Mouse (Mus musculus) right cerebral cortex, postnatal 25 days (tissue): ENCODE measurements around the gene Mgat3.
A peak's percentile ranks its signal among the peaks of the same experiment; 100 is the strongest.

Experiments
- DNase-seq: peaks from one replicate; pipeline ENCODE4 v3.0.0; 2022

Gene Mgat3

DNA sequence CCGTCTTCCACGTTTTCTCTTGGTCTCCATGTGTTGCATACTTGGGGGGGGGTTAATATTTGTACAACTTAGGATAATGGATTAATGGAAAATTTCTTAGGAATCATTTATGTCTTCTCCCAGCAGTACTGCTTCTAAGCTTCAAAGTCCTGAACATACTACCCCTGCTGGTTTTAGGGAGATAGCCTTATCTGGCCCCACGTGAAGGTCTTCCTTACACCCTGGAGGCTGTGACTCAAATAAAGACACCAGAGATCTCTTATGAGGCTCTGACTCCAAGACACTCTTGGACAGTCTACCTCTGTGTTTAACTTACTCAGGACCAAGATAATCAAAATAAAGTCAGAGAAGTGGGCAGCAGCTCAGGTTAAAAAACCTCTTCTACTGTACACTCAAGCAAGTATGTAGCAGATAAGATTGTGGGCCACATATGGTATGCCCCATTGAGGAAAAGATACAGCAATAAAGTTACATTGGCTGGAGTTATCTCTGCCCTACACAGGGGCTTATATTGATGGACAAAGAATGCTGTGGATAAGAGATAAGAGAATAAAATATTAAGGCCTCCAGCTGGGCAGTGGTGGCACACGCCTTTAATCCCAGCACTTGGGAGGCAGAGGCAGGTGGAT is 8.7 kb downstream of the Mgat3 start:
- no peak for DNase-seq

DNA sequence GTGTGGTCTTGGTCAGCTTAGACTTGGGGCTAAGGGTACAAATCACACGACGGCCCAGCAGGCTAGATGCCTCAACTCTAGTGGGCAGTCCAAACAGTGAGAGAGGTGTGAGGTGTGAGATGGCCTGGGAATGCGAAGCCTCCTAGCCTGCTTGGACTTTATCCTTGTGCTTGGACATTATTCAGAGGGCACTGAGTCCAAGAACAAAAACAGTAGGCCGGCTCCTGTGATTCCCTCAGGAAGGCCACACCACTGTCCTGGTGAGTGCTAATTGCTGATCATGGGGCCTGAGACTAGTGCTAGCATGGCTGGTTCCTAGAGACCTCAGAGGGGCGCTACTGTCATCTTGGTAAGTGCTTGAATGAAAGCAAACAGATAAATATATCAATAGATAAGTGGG is 15.4 kb downstream of the Mgat3 start:
- no peak for DNase-seq

DNA sequence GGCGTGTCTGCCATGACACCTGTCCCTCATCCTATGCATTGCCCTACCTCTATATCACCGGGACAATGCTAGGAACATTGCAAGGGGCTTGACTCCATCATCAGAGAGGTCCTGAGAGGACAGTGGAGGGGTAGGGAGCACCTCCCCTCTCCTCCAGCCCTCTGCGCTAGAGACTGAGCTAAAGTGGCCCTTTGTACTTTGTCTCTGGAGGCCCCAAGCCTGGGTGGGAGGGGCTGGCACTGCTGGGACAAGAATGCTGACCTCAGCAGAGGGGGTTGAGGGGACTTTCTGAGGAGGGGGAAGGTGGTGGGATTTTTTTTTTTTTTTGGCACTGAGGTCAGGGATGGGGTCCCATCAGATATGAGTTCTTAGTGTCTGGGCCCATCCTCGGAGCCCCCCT is 16.6 kb downstream of the Mgat3 start:
- no peak for DNase-seq

DNA sequence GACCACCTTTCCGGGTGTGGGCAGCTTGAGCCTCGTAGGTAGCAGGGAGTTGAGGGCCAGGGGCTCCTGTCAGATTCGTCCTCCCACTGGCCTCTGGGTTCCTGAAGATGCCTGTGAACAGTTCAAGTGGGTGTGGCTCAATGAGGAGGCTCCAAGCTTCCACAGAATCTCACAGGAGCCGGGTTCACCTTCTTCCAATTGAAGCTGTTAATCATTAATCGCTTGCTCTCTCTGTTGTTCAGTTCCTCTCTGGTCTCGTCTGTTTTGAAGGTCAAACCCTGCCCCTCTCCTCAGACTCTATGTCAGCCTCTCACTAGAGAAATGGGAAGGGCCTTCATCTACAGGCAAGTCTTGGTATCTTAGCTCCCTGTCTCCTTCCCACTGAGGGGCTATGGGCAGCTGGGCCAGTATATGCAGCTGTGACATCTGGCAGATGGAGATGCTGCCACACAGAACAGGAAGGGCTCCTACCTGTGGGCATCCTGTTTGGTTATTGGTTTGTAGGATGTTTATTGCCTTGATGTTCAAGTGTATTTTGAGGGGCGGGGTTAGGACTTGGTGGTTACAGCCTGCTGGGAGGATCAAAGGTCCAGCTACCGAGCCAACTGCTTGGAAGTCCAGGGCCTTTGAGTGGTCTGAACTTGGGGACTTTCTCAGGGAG is 18.2 kb downstream of the Mgat3 start:
- DNase-seq = no peak

DNA sequence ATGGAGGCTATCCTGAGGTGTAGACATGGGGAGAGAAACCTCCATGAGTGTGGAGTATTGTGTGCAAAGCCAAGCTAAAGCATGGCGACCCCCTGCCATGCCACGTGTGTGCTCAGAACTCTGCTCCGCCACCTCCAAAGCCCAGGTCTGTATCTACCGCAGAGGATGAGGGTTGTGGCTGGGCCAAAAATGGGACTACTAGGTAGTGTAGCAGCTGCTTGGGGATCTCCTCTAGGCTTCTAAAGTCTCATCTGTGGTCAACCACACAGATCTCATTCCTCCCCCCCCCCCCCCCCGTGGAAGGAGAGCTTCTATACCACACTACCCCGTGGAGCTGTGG is 18.7 kb downstream of the Mgat3 start:
- no peak for DNase-seq

DNA sequence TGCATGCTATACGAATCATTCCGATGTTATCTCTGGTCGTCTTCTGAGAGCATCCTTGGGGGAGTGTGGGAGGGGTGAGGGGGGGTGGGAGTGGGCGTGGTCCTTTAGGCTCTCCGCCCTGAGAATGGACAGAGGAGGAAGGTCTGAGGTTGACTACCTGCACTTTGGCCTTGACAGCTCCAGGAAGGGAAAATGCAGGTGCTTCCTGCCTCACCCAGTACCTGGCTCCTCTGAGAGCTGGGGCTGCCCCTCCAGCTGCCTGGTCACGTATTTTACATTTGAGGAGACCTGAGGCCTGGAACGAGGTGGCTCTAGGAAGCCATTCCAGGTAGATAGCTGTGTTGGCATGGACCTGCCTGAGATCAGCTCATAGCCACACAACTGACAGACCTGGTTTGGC is 19.3 kb downstream of the Mgat3 start:
- DNase-seq = no peak

DNA sequence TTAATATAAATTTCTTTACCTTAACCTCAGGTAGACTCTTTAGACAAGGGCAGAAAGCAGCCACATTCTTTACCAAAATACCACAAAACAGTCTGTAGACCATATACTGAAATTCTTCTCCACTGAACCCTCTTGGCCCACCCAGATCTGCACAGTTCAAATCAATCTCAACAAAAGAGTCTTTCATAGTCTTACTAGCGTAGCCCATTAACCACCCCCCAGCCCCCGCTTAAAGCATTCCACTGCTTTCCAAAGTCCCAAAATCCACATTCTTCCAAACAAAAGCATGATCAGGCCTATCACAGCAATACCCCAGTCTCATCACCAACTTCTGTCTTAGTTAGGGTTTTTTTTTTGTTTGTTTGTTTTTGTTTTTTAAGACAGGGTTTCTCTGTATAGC is 26.0 kb downstream of the Mgat3 start:
- DNase-seq = no peak

DNA sequence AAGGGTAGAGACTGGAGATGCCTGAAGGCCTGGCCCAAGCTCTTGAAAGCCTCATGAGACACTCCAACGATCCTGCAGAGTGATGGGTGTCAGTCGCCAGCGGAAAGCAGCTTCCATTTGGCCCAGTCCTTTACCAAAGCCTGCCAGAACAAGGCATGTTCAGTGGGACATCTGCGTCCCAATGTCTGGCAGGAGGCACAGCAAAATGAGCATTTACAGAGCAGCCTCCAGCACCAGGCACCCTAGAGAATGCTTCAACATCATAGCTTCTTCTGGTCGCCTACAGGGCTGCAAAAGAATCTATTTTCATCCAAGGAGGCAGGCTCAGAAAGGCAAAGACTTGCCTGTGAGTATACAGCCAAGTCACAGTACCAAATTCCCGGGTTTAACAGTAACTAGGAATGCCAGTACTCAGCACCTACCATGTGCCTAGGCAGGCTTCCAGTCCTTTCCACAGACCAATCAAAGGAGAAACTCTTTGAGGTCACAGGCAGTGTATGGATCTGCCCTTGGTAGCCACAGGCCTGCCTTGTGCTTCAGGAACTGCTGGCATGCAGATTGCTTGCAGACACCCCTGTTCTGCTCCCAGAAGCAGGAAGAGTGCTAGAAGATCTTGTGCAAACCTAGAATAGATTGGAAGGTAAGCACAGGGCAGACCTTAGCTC is 28.7 kb downstream of the Mgat3 start:
- DNase-seq = peak; percentile 51

DNA sequence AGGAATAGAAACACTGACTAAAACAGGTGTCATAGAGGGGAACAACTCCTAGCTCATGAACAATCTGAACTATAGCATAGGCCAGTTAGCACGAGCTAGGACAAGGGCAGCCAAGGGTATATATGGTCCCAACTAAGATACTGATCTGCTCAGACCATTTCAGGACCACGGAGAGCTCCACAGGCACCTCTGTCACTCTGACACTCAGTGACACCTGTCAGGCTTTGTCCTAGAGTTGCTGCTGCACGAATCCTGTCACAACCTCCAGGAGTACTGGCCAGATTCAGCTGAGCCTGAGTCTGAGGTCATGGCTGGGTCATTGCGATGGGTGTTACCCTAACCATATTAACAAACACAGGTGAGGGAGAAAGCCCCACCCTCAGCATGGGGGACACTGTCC is 29.9 kb downstream of the Mgat3 start:
- DNase-seq = no peak

DNA sequence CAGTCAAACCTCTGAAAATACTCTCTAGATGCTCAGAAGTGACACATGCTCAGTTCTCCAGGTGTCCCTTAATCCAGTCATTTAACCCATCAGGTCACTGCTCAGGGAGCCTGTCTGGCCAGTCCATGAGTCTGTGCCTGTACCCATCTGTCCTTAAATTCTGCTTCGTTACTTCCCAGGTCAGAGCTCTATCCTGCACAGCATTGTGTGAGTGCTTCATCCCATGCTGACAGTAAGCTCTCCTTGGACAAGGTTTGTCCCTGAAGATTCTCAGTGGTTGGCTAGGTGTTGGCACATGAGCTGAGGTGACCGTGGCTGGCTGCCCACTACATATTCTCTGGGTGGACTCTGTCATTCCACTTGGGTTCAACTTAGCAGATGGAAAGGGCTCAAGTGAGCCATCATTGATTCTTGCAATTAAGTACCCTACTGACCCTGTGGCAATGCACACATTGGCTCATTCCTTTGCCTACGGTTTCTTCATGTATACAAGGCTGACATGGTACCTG is 32.6 kb downstream of the Mgat3 start:
- no peak for DNase-seq

DNA sequence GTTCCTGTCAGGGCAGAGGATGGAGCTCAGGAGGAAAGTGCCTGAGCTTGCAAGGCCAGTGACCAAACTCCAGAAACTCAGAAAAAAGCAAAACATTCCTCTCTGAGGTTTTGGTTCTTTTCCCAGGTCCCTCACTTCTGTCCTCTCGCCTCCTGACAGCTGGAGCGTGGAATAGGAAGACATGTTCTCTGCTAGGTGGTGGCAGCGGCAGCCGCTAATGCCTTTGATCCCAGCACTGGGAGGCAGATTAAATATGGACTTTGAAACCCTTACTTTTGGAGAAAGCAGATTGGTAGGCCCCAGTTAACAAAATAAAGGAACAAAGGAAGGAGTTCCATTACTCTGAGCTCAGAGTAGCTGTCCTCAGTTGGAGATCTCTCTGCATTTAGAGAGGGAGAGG is 34.9 kb downstream of the Mgat3 start:
- DNase-seq = no peak

DNA sequence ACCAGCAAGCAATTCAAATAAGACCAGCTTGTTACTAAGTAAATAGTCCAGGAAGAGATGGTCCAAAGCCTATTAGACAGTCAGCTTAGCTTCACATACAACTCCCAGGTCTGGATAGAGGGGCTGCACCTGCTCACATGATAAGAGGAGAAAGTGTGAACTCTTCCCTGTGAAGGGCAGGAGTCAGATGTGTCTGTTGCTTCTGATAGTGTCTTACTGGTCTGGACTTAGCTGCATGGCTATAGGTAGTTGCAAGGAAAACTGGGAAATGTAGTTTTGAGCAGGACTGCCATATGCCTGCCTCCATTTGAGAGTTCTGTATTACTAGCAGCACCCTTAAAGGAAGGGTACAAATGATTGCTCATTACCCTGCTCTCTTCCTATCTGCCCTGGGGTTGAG is 40.2 kb downstream of the Mgat3 start:
- no peak for DNase-seq

DNA sequence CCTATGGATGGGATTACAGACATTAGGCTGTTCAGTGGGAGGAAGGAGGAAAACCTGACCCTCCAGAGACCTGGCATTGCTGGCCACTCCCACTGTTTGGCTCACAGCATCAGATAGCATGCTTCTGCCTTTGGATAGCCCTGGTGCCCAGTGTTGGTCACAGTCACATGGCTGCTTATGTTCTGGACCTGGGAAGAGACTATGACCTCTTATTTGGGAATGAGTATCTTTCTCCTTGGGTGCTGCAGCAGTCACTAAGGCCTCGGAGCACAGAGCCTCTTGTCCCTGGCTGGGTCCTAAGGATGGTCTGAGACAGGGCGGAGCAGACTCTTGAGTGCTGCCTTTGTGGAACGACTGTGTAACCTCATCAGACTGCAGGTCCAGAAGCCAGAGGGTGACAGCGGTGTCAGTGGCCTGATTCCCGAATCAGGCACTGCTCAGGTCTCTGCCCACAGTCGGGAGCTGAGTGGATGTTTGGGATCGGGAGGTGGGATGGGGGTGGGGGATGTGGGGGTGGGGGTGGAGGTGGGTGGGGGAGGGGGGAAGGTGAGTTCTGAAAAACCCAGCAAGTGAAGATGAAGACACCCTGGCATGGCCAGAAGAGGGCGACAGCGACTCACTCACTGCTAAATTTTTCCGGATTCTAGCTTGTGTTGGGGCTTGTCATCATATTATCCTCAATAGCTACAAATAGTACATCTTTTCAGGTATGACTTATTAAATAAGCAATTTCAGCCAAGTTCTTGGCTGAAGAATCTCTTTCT is 42.4 kb downstream of the Mgat3 start:
- DNase-seq = no peak

DNA sequence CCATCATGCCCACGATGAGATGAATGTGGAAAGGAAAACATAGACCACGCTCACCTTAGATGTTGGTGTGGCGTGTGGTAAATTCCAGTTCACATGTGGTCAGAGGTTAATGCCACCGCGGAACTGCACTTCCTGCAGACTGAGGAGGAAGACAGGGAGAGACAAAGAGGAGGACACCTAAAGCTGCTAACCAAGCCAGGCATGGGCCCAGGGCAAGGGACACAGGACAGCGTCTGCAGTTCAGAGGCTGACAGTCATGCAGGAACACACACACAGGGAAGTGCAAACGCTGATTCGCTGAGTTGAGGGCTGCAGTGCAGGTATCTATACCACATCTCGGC is 42.9 kb downstream of the Mgat3 start:
- DNase-seq = no peak

DNA sequence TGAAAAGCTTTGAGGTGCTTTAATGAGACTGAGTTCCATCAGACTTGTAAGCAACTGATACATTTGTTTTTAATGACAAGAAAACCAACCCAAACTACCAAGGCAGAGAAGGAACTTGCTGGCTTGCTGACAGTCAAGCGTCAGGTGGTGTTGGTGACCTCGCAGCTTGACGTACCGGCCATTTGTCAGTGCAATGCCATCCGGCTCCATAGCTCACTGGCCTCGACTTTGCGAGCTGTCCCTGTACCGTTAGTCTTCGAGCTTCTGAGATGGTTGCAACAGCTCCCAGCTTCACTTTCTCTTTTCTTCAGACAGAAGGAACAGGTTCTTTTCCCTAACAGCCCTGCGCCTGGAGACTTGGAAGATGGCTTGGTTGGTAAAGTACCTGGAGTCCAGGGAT is 44.0 kb downstream of the Mgat3 start:
- DNase-seq = no peak

DNA sequence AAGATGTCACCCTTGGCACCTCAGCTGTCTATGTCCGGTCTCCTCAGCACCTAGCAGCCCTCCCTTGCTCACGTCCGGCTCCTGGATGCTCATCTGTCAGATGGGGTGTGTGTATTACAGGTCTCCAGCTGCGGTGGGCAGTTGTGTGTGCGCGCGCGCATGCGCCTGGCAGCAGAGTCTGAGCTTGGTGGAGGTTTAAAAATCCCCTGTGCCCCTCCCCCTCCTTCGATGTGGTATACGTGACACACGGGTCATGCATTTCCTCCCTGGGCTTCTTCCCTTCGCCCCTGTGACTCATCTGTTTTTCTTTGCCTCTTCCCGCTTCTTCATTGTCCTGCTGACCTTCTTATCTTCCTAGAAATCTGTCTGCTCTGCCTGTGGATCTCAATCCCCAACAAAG is 45.7 kb downstream of the Mgat3 start:
- no peak for DNase-seq

DNA sequence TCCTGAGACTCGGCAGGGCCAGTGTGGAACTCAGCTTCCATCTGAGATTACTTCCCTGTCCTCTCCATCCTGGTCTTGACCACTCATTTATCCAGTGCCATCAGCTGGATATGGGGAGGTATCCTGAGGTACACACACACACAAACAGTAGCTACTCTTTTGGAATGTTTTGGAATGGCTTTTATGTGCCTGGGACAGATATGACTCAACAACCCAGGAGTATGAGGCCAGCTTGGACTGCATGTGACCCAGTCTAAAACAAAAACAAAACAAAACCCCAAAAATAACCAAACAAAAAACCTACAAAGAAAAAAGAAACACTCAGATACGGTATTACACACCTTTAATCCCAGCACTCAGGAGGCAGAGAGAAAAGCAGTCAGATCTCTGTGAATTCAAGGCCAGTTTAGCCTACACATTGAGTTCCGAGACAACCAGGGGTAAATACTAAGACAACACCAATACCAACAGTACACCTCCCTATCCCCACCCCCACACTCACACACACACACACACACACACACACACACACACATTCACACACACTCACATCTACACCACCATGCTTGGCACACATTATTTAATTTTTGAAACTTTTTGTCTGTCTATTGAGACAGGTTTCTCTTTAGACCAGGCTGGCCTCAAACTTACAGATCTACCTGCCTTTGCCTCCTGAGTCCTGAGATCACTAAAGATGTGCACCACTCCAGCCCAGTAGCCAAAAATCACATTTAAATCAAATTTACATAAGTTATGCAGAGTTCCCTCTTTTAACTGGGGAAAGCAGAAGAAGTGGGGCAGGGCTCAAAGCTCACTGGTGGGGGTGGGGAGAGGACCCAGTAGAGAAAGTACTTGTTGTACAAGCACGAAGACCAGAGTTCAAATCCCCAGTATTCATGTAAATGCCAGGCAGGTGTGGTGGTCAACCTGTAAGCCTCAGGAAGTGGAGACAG is 46.5 kb downstream of the Mgat3 start:
- no peak for DNase-seq

DNA sequence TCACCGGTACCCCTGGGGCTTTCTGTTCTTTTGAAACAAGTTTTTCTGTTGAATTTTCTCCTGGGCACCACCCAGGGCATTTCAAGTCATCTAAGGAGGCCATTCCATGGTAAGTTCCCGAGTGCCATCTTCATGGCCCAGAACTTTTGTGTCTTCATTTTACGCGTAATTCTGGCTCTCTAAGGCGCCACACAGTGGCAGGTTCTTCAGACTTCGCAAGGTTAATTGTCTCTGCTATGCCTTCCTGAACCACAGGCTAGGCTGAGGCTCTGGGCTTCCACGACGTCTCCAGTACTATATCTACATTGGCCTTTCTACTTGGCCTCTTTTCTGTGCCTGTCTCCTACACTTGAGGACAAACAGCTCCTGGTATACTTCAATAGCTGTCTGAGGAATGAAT is 47.5 kb downstream of the Mgat3 start:
- no peak for DNase-seq

DNA sequence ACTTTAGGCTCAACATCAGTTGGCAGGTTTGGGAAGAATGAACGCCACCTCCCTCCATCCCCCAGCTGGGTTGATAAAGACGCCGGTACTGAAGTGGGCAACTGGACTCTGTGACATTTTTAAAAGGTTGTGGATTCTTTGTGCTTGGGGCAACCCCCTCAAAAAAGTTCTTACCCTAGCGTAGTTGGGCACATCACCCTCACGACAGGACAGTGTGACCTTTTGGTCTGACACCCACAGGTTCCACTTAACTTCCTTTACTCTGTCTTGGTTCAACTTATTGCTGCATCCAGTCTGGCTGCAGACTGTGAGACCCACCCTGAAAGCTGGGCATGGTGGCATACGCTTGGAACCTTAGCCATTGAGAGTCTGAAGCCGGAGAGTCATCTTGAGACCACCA is 50.2 kb downstream of the Mgat3 start:
- DNase-seq = no peak

DNA sequence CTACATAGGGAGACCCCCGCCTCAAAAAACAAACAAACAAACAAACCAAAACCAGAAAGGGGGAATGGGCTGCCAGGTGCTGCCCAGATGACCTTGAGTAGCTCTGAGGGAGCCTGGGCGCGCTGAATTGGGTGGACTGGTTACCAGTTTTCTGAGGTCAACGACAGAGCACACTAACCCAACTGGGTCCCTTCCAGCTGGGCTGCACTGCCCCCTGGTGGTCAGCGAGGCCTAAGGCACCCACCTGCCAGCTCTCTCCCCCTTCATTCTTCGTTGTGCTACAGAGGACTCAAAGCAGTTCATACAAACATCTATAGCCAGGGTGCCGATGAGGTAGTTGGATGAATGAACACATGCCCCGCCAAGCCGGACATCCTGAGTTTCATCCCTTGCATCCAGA is 51.7 kb downstream of the Mgat3 start:
- peak; percentile 27 for DNase-seq

DNA sequence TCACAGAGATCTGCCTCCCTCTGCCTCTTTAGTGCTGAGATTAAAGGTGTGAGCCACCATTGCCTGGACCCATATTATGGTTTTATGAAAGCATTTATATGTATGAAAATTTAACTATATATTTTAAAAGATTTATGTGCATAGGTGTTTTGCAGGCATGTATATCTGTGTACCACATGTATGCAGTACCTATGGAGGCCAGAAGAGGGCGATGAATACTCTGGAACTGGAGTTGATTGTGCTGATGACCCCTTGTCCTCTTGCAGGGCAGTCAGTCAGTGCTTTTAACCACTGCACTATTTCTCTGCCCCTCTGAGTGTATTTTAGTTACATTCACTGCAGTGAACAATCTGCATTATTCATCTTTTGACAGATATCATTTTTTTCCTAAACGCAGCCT is 52.3 kb downstream of the Mgat3 start:
- DNase-seq = no peak

DNA sequence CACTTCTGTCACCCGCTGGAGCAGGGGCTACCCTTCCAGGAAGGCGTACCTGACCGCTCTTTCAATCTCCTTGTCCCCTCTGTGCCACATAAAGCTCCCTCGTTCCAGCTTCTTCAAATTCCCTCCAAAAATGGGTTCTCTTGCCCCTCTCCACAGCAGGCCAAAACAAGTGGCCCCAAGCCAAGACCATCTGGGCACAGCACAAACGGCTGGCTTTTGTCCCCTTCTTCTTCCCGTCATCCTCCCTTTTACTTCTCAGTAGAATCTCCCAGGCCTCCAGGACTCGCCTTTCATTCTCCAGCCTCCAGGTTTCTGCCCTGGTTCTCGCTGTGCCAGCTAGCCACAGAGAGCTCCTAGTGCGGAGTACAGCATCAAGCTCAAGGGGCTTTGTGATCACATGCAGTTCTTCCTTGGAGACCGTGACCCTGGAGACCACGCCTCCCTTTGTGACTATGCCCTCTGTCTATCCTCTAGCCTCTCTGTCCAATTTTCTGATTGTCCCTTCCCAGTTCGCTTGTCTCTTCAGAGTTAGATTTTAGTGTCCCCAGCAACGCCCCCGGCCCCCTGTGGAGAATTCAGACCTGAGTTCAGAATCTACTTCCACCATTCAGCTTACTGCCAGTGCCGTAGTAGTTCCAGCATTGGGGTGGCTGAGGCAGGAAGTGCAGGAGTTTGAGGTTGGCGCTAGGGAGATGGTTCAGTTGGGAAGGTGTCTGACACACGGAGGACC is 54.7 kb downstream of the Mgat3 start:
- DNase-seq = no peak
